Mouse (Mus musculus) heart, adult 2 months (tissue): ENCODE measurements around the gene Ap2s1.
"Not testable (repeated sequence)": the region's sequence is repeated elsewhere in the genome, so short reads cannot be mapped to it uniquely, and the experiment has no call there.

Source experiments
- CTCF ChIP-seq: fragments of 200-600 bp; IDR thresholded peaks from 2 replicates; pipeline ENCODE4 v1.8.1; 2022; ENCODE audit warnings: antibody characterized with exemption, mild to moderate bottlenecking, moderate library complexity
- EP300 ChIP-seq: fragments of 200-500 bp; IDR thresholded peaks from 2 replicates; pipeline ENCODE4 v1.6.1; 2011; ENCODE audit warnings: low read depth, low read length, control low read depth; ENCODE audit not compliant: insufficient read depth
- POLR2A ChIP-seq: fragments of 200-500 bp; IDR thresholded peaks from 2 replicates; pipeline ENCODE4 v1.6.1; 2011; ENCODE audit warnings: mild to moderate bottlenecking, low read depth, low read length, control low read depth; ENCODE audit not compliant: insufficient read depth

DNA sequence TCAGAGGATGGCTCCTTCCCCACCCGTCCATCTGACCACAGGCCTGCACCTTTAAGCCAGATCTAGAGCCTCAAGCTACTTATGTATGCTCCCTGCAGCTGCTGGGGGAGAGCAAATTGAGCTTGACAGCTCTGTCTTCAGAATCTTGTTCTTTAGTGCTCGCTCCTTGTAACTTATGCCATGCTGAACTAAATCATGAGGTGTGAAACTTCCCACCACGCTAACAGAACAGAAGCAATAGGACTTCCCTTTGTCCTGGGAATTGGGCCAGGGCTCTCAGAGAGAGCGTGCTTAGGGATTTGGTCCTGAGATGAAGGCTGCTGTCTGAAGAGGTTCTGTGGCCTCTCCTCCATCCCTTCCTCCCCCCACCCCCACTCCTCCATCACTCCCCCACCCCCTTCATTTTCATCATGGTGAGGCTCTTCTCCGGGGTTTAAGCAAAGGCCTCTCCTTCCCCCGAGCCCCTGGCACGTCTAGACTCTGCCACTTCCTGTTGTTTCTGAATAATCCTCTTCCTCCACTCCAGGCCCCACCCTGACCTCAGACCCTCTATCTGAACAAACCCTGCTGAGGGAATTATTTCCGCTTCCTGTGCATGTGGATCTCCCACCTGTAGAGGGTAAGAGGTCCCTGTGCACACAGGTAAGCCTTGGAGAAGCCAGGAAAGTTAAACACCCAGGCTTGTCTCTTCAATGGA, 21.6 kb upstream of the Ap2s1 start:
- not testable (repeated sequence) for TF ChIP-seq EP300, CTCF, POLR2A
